Mouse (Mus musculus): ENCODE measurements around the gene Gm17617. TPM values are rescaled to one million over a fixed set of nuclear protein-coding genes. Genes with fewer than 3 reads are reported as not detected.

The Gm17617 gene
- total and polyA plus RNA-seq, 3 experiments, result not detected

DNA sequence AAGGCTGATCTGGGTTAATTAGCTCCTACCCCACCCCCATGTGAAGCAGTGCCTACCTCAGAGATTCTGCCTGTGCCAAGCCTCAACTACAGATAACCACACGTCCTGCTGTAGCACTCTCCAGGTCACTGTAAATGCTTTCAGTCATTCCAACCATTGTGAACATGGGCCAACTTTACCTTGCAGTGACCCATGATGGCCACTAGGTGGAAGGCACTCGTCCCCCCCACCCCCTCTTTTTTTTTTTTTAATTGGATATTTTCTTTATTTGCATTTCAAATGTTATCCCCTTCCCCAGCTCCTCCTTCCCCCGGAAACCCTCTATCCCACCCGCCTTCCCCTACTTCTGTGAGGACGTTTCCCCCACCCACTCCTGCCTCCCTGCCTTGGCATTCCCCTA lies 2.0 kb upstream of the Gm17617 start:
- Histone ChIP-seq H3K9ac (ENCODE audit: insufficient read depth, low read depth) (no peak overlapping the region), H3K4me2 (ENCODE audit: insufficient read depth, low read depth, poor library complexity, severe bottlenecking) (no peak overlapping the region), H3K27me3 (replicated peaks) (no peaks in the 10 kb centered on the region), H3K36me3 (replicated peaks in 1 of 2; ENCODE audit: control insufficient read depth in 1 of 2, insufficient read depth in 1 of 2, low read length in 1 of 2) (peaks cover 20 to 40% of the 10 kb centered on the region in 2 experiments), H3K4me3 (replicated peaks in 1 of 3; ENCODE audit: low read depth in 2 of 3, low read length in 2 of 3, poor library complexity in 1 of 3) (no peak overlapping the region), H3K79me2 (replicated peaks; ENCODE audit: control insufficient read depth, extremely low read depth, insufficient read depth, poor library complexity, severe bottlenecking) (no peaks in the 10 kb centered on the region), H3K4me1 (ENCODE audit: control insufficient read depth in 1 of 2, insufficient read depth in 2 of 2) (no peaks in the 10 kb centered on the region), H3K27ac (ENCODE audit: insufficient read depth, low read depth) (no peak overlapping the region), H3K9me3 (replicated peaks; ENCODE audit: low read length) (no peaks in the 10 kb centered on the region)
- in situ Hi-C loops (cut with MboI; ENCODE audit: low pct_ligation_motif_present, low pct_unique_long_range_greater_than_20kb, low sequenced_read_pairs), result no loop called here
- DNase-seq (ENCODE audit: extremely low read depth), result peak; percentile 17
- TF ChIP-seq CTCF (conservative IDR thresholded peaks at IDR 0.05 in 1 of 2, IDR thresholded peaks at IDR 0.05 in 1 of 2; ENCODE audit: low read depth in 2 of 2, low read length in 2 of 2) (peak; percentile 56), USF1 (IDR thresholded peaks at IDR 0.05; ENCODE audit: low read depth, low read length) (no peak), SMC3 (IDR thresholded peaks at IDR 0.05; ENCODE audit: low read depth, low read length) (peak; percentile 28; the same call in 1 of the 2 replicates), ZNF384 (IDR thresholded peaks at IDR 0.05; ENCODE audit: low read depth, low read length) (peak; percentile 86), JUND (conservative IDR thresholded peaks at IDR 0.05; ENCODE audit: low read depth, low read length) (no peak)
- dilution Hi-C loops (cut with MboI; ENCODE audit: extremely low pct_ligation_motif_present, extremely low pct_unique_long_range_greater_than_20kb, low sequenced_read_pairs), result no loop called here

DNA sequence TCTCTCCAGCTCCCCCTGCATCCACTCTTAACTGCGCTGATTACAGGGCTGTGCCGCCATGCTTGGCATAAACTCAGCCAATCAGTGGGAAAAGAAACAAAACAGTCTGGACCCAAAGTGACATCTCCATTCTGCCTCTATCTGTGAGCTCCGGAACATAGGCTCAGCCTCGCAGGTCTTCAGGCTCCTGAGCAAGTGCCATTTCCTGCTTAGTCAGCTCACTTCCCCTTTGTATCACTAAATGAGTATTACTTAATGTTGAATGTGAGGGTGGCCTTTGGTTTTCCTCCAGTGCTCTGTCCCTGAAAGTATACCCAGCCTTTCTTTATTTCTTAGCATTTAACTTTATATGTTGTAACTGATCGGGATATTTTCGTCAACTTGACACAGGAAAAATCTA lies 8.4 kb downstream of the Gm17617 start:
- TF ChIP-seq JUN (IDR thresholded peaks at IDR 0.05; ENCODE audit: insufficient read depth, low read depth, low read length), result no peak
- no peak for TF ChIP-seq ZC3H11A (IDR thresholded peaks at IDR 0.05; ENCODE audit: low read depth, low read length)
- no peak for TF ChIP-seq PAX5 (IDR thresholded peaks at IDR 0.05; ENCODE audit: low read length)
- TF ChIP-seq TCF12 (IDR thresholded peaks at IDR 0.05; ENCODE audit: low read depth, low read length), result no peak
- TF ChIP-seq CTCF (conservative IDR thresholded peaks at IDR 0.05 in 1 of 2, IDR thresholded peaks at IDR 0.05 in 1 of 2; ENCODE audit: low read depth in 2 of 2, low read length in 2 of 2), result no peak
- 0 out of 2 replicates have a peak, but pooled peaks have one; percentile 17 for TF ChIP-seq MAFK (IDR thresholded peaks at IDR 0.05; ENCODE audit: insufficient replicate concordance, low read length)
- no peak for TF ChIP-seq TBP (conservative IDR thresholded peaks at IDR 0.05; ENCODE audit: low read depth, low read length)
- TF ChIP-seq ZKSCAN1 (IDR thresholded peaks at IDR 0.05; ENCODE audit: borderline replicate concordance, low read depth, low read length), result no peak
- no peak for TF ChIP-seq POLR2A (IDR thresholded peaks at IDR 0.05; ENCODE audit: low read depth, low read length)
- in situ Hi-C loops (cut with MboI; ENCODE audit: low pct_ligation_motif_present, low pct_unique_long_range_greater_than_20kb, low sequenced_read_pairs) (no loop called here), dilution Hi-C loops (cut with MboI; ENCODE audit: extremely low pct_ligation_motif_present, extremely low pct_unique_long_range_greater_than_20kb, low sequenced_read_pairs) (no loop called here)
- no peak overlapping the region for H3K4me2 ChIP-seq (ENCODE audit: insufficient read depth, low read depth, poor library complexity, severe bottlenecking)
- H3K9ac ChIP-seq (ENCODE audit: insufficient read depth, low read depth), result no peak overlapping the region
- H3K36me3 ChIP-seq (replicated peaks in 1 of 2; ENCODE audit: control insufficient read depth in 1 of 2, insufficient read depth in 1 of 2, low read length in 1 of 2), result peaks cover 34 to 80% of the 10 kb centered on the region in 2 experiments
- DNase-seq (ENCODE audit: extremely low read depth), result peak; percentile 54
- no peak overlapping the region for H3K4me3 ChIP-seq (replicated peaks in 1 of 3; ENCODE audit: low read depth in 2 of 3, low read length in 2 of 3, poor library complexity in 1 of 3)
- no peak overlapping the region for H3K27ac ChIP-seq (ENCODE audit: insufficient read depth, low read depth)
- H3K79me2 ChIP-seq (replicated peaks; ENCODE audit: control insufficient read depth, extremely low read depth, insufficient read depth, poor library complexity, severe bottlenecking), result no peaks in the 10 kb centered on the region
- H3K27me3 ChIP-seq (replicated peaks), result no peaks in the 10 kb centered on the region
- no peaks in the 10 kb centered on the region for H3K9me3 ChIP-seq (replicated peaks; ENCODE audit: low read length)
- peaks cover 0 to 8% of the 10 kb centered on the region in 2 experiments; a peak in 2 of 4 replicates for H3K4me1 ChIP-seq (ENCODE audit: control insufficient read depth in 1 of 2, insufficient read depth in 2 of 2)

DNA sequence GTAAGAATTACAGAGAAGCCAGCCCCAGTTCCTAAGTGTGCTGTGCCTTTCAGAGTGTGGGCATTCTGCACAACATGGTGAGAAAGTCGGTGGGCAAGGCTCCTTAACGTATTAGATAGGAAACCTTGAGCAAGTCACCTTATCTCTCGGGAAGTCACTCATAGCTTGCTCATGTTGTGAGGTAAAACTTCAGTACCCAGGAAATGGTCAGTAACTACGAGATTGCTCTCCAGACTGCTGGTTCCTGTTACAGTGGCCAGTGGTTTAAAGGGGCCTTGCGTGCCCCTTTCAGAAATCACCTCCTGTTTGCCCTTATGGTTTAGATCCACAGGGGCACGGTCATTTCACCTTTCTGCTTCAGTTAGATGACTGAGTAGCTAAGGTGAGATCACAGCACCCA lies 19.0 kb downstream of the Gm17617 start:
- Histone ChIP-seq H3K4me3 (replicated peaks in 1 of 3; ENCODE audit: low read depth in 2 of 3, low read length in 2 of 3, poor library complexity in 1 of 3) (no peak overlapping the region), H3K4me1 (ENCODE audit: control insufficient read depth in 1 of 2, insufficient read depth in 2 of 2) (peaks cover 4 to 8% of the 10 kb centered on the region in 2 experiments; a peak in 2 of 4 replicates), H3K4me2 (ENCODE audit: insufficient read depth, low read depth, poor library complexity, severe bottlenecking) (no peak overlapping the region), H3K27ac (ENCODE audit: insufficient read depth, low read depth) (no peak overlapping the region), H3K79me2 (replicated peaks; ENCODE audit: control insufficient read depth, extremely low read depth, insufficient read depth, poor library complexity, severe bottlenecking) (no peaks in the 10 kb centered on the region), H3K9me3 (replicated peaks; ENCODE audit: low read length) (no peaks in the 10 kb centered on the region), H3K27me3 (replicated peaks) (no peaks in the 10 kb centered on the region), H3K36me3 (replicated peaks in 1 of 2; ENCODE audit: control insufficient read depth in 1 of 2, insufficient read depth in 1 of 2, low read length in 1 of 2) (peaks cover 52 to 84% of the 10 kb centered on the region in 2 experiments), H3K9ac (ENCODE audit: insufficient read depth, low read depth) (no peak overlapping the region)
- DNase-seq (ENCODE audit: extremely low read depth), result no peak
- TF ChIP-seq GABPA (IDR thresholded peaks at IDR 0.05; ENCODE audit: insufficient replicate concordance, low read depth, low read length), result no peak
- no peak for TF ChIP-seq ZC3H11A (IDR thresholded peaks at IDR 0.05; ENCODE audit: low read depth, low read length)
- TF ChIP-seq USF1 (IDR thresholded peaks at IDR 0.05; ENCODE audit: low read depth, low read length), result no peak
- no peak for TF ChIP-seq NELFE (IDR thresholded peaks at IDR 0.05; ENCODE audit: low read depth, low read length)
- TF ChIP-seq HCFC1 (IDR thresholded peaks at IDR 0.05; ENCODE audit: low read depth, low read length), result no peak
- TF ChIP-seq MAZ (IDR thresholded peaks at IDR 0.05; ENCODE audit: low read depth, low read length), result no peak
- TF ChIP-seq MYC (IDR thresholded peaks at IDR 0.05; ENCODE audit: low read depth, low read length), result no peak
- no peak for TF ChIP-seq CTCF (conservative IDR thresholded peaks at IDR 0.05 in 1 of 2, IDR thresholded peaks at IDR 0.05 in 1 of 2; ENCODE audit: low read depth in 2 of 2, low read length in 2 of 2)
- no peak for TF ChIP-seq SMC3 (IDR thresholded peaks at IDR 0.05; ENCODE audit: low read depth, low read length)
- no peak for TF ChIP-seq KAT2A (IDR thresholded peaks at IDR 0.05; ENCODE audit: insufficient replicate concordance, low read length)
- no peak for TF ChIP-seq CHD2 (IDR thresholded peaks at IDR 0.05; ENCODE audit: low read length)
- no peak for TF ChIP-seq ZNF384 (IDR thresholded peaks at IDR 0.05; ENCODE audit: low read depth, low read length)
- dilution Hi-C loops (cut with MboI; ENCODE audit: extremely low pct_ligation_motif_present, extremely low pct_unique_long_range_greater_than_20kb, low sequenced_read_pairs), result no loop called here
- in situ Hi-C loops (cut with MboI; ENCODE audit: low pct_ligation_motif_present, low pct_unique_long_range_greater_than_20kb, low sequenced_read_pairs), result no loop called here

All from CH12.LX (cell line).